Mouse (Mus musculus) T-cell, adult 66 days (primary cell): ENCODE results near the gene Swsap1. TPM values are rescaled to one million over a fixed set of nuclear protein-coding genes. Genes with fewer than 3 reads are reported as not detected.

Experiments
- total RNA-seq, 2 experiments: library from RNA; stranded (reverse); gene quantifications; 3 replicates in 1 of 2; 4 replicates in 1 of 2; pipeline ENCODE4 v1.2.4; 2023

The Swsap1 gene
- total RNA-seq, result 10 to 100 TPM in 1 of 2 experiments, 1 to 10 TPM in 1; 8.7 to 10.7 TPM

GRCm38 (mm10) chr9:21955570-21956281 lies at the start of gene Swsap1:
TSS of gene Swsap1 (plus strand) at chr9:21955755.

DNA sequence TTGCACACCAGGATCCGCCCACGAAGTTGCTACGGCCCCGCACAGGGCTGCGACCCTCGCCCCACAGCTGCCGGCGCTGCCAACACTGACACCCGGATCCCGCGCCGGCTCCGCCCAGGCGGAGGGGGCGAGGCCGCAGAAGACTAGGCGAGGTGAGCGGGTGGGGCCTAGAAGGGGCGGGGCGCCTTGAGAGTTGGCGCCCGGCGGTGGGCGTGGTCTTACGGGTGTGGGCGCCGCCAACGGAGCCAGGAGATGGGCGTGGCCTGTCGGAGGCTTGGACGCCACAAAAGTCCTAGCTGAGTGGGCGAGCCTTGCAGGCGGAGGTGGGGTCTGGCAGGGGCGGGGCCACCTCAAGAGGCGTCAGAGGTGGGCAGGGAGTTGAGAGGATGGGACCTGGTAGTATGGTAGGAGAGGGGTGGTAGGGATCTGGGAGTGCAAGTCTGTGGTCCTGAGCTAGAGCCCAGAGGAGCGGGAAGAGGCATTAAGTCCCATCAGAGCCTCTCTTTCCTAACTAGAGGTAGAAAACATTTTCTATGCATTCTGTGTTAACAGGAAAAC lies 37.4 kb upstream of the Swsap1 start, which contains the start of gene Rab3d:
TSS of gene Rab3d (minus strand) at position 158 of the 558 bp plus-strand sequence.

GRCm38 (mm10) chr9:21927208-21927753 lies 28.3 kb upstream of the Swsap1 start, which contains the start of the genes Ccdc159 and Tmem205:
TSS of gene Ccdc159 (plus strand) at chr9:21927471.
TSS of gene Tmem205 (minus strand) at chr9:21927556.

GRCm38 (mm10) chr9:21936692-21937570 lies 18.6 kb upstream of the Swsap1 start, which contains the start of gene Plppr2:
TSS of gene Plppr2 (plus strand) at chr9:21937033.

GRCm38 (mm10) chr9:21963417-21963816 lies 7.9 kb downstream of the Swsap1 start, which contains the start of gene Epor:
TSS of gene Epor (minus strand) at chr9:21963506.

GRCm38 (mm10) chr9:21989230-21990110 lies 33.9 kb downstream of the Swsap1 start, which contains the start of gene Rgl3:
TSS of gene Rgl3 (minus strand) at chr9:21989446.

DNA sequence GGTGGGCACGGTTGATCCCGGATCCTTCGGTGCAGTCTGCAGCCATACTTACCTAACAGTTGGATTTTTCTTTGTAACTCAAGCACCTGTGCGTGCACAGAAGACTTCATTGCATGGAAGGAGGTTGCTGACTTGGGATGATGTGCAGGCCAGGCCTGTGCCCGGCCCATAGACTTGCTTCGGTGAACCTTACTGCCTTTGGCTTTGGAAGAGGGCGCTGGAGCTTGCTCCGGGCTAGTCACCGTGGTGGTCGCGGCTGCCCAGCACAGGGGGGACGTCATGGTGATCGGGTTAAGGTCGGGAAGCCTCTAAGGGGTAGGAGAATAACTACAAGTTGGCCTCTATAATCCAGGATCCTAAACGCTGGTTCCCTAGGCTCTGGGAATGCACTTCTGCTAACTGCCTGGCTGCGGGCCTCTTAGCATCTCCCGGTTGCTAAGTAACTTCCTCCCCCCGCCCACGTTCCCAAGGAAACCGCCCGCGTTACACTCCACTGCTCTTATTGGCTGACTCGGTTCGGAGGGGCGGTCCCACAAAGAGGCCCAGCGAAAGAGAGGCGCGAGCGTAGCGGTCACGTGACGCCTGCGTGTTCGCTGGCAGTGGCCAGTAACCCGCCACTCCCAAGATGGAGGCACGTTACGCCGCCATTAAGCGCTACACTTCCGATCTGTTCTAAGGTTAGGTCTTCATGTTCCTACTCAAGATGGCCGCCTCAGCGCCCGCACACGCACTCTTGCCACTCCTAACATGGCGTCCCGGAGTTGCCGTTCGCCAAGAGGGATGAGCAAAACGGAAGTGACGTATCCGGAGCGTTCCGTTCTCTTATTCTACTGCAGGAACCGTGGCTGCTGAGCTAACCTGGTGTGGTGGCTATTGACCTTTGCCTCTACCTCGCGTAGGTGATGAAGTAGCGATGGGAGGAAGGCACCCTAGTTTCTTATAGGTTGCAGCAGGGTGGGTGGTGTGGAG lies 46.9 kb downstream of the Swsap1 start, which contains the start of the genes Ccdc151 and Prkcsh:
TSS of gene Ccdc151 (minus strand) at position 441 of the 969 bp plus-strand sequence.
TSS of gene Prkcsh (plus strand) at position 613 of the 969 bp plus-strand sequence.

Other genes with a start within 250 kb of the Swsap1 start
- gene Ldlr, start 232.3 kb upstream of the Swsap1 start, total RNA-seq, result 10 to 100 TPM; 39.9 to 41.5 TPM
- gene Spc24, start 195.5 kb upstream of the Swsap1 start, total RNA-seq, result 1 to 10 TPM; 2.5 to 4.1 TPM
- under 1 TPM in 1 of 2 experiments, not detected in 1; 0.12 TPM for gene Kank2, start 157.0 kb upstream of the Swsap1 start, total RNA-seq
- gene Angptl8, start 120.2 kb upstream of the Swsap1 start, total RNA-seq, result not detected
- gene Dock6, start 103.1 kb upstream of the Swsap1 start, total RNA-seq, result 1 to 10 TPM; 6.9 to 7.4 TPM
- 10 to 100 TPM; 11.4 to 13.6 TPM for gene Rab3d, start 37.6 kb upstream of the Swsap1 start, total RNA-seq
- gene Ccdc159, start 28.3 kb upstream of the Swsap1 start, total RNA-seq, result not detected
- under 1 TPM in 1 of 2 experiments, not detected in 1; 0.76 TPM for gene Tmem205, start 28.2 kb upstream of the Swsap1 start, total RNA-seq
- gene Plppr2, start 18.7 kb upstream of the Swsap1 start, total RNA-seq, result under 1 TPM; 0.50 to 0.67 TPM
- gene Epor, start 7.8 kb downstream of the Swsap1 start, total RNA-seq, result 1 to 10 TPM in 1 of 2 experiments, under 1 TPM in 1; 0.61 to 1.1 TPM
- gene Rgl3, start 33.7 kb downstream of the Swsap1 start, total RNA-seq, result not detected
- gene Ccdc151, start 46.9 kb downstream of the Swsap1 start, total RNA-seq, result not detected
- 10 to 100 TPM; 94.0 to 98.7 TPM for gene Prkcsh, start 47.1 kb downstream of the Swsap1 start, total RNA-seq
- under 1 TPM in 1 of 2 experiments, not detected in 1; 0.27 TPM for gene Elavl3, start 96.3 kb downstream of the Swsap1 start, total RNA-seq
- not detected for gene Gm49318, start 115.5 kb downstream of the Swsap1 start, total RNA-seq
- 10 to 100 TPM; 29.3 to 34.7 TPM for gene Zfp653, start 115.6 kb downstream of the Swsap1 start, total RNA-seq
- 10 to 100 TPM; 29.0 to 34.0 TPM for gene Ecsit, start 129.7 kb downstream of the Swsap1 start, total RNA-seq
- not detected for gene Cnn1, start 143.5 kb downstream of the Swsap1 start, total RNA-seq
- gene Elof1, start 161.4 kb downstream of the Swsap1 start, total RNA-seq, result 10 to 100 TPM; 34.2 to 41.2 TPM
- gene Acp5, start 180.0 kb downstream of the Swsap1 start, total RNA-seq, result 100 to 1,000 TPM; 194 to 244 TPM
- gene Pigyl, start 201.1 kb downstream of the Swsap1 start, total RNA-seq, result 10 to 100 TPM; 13.8 to 19.1 TPM
- gene Zfp872, start 232.3 kb downstream of the Swsap1 start, total RNA-seq, result not detected